Mouse (Mus musculus) hindbrain, embryonic 15.5 days (tissue): ENCODE results near the gene Lbr. TPM values are rescaled to one million over a fixed set of nuclear protein-coding genes. Genes with fewer than 3 reads are reported as not detected.

Experiments
- ATAC-seq: fragments of 200-750 bp; cut with Nextera tagmentation; 2 replicates; pipeline ENCODE4 v1.8.0; 2017; ENCODE audit warnings: low read depth, moderate number of reproducible peaks, moderate TSS enrichment; ENCODE audit not compliant: low FRiP score
- H3K27ac ChIP-seq: fragments of 300-500 bp; sonication (generic); replicated peaks from 2 replicates; pipeline ENCODE4 v1.5.1; 2015; ENCODE audit warnings: mild to moderate bottlenecking, inconsistent platforms
- H3K27me3 ChIP-seq: fragments of 300-500 bp; sonication (generic); 2 replicates; pipeline ENCODE4 v1.6.1; 2015; ENCODE audit warnings: control low read depth, inconsistent platforms
- H3K36me3 ChIP-seq: fragments of 300-500 bp; sonication (generic); 2 replicates; pipeline ENCODE4 v1.6.1; 2015; ENCODE audit warnings: control low read depth, inconsistent platforms
- H3K4me1 ChIP-seq: fragments of 300-500 bp; sonication (generic); replicated peaks from 2 replicates; pipeline ENCODE4 v1.6.1; 2015; ENCODE audit warnings: control low read depth, inconsistent platforms
- H3K4me2 ChIP-seq: fragments of 300-500 bp; sonication (generic); 2 replicates; pipeline ENCODE4 v1.6.1; 2015; ENCODE audit warnings: moderate library complexity, mild to moderate bottlenecking, inconsistent platforms
- H3K4me3 ChIP-seq: fragments of 300-500 bp; sonication (generic); 2 replicates; pipeline ENCODE4 v1.5.1; 2015; ENCODE audit warnings: mild to moderate bottlenecking, inconsistent platforms
- H3K9ac ChIP-seq: fragments of 300-500 bp; sonication (generic); 2 replicates; pipeline ENCODE4 v1.6.1; 2015; ENCODE audit warnings: inconsistent platforms
- H3K9me3 ChIP-seq: fragments of 300-500 bp; sonication (generic); 2 replicates; pipeline ENCODE4 v1.6.1; 2016; ENCODE audit warnings: control low read depth, inconsistent platforms
- WGBS: fragments of 180-500 bp; shearing (Covaris S2); methylation state at CpG from one replicate; pipeline ENCODE4 v1.1.7; 2015; 5-methylcytosine and 5-hydroxymethylcytosine counted together
- polyA plus RNA-seq: library from polyadenylated mRNA; unstranded; fragments of >200 nt; fragmentation: Nextera tagmentation; extraction: Ambion mirVana; gene quantifications from 2 replicates; pipeline ENCODE4 v1.2.1, GENCODE M21; 2015

The Lbr gene
- polyA plus RNA-seq, 1 experiment from 2014 or later: 29.3 TPM

- ATAC-seq: no peak
- no peak overlapping the region for H3K9ac ChIP-seq
- no peaks in the 10 kb centered on the region for H3K9me3 ChIP-seq
- H3K36me3 ChIP-seq: no peaks in the 10 kb centered on the region
- no peaks in the 10 kb centered on the region for H3K27me3 ChIP-seq
- H3K4me1 ChIP-seq: no peaks in the 10 kb centered on the region
- no peak overlapping the region for H3K4me2 ChIP-seq
- H3K4me3 ChIP-seq: no peak overlapping the region
- 85% methylated on average over 5 of the region's 5 CpGs for WGBS
- H3K27ac ChIP-seq: no peak overlapping the region
These were observed 23.0 kb upstream of the Lbr start for GRCm38 (mm10) chr1:181865863-181866216.

GRCm38 (mm10) chr1:181864971-181865862, 22.4 kb upstream of the Lbr start:
- H3K27ac ChIP-seq: no peak overlapping the region
- no peak overlapping the region for H3K4me2 ChIP-seq
- no peaks in the 10 kb centered on the region for H3K9me3 ChIP-seq
- H3K4me3 ChIP-seq: no peak overlapping the region
- H3K4me1 ChIP-seq: no peaks in the 10 kb centered on the region
- H3K9ac ChIP-seq: no peak overlapping the region
- H3K36me3 ChIP-seq: no peaks in the 10 kb centered on the region
- WGBS: 80% methylated on average over 11 of the region's 11 CpGs
- no peaks in the 10 kb centered on the region for H3K27me3 ChIP-seq
- ATAC-seq: no peak

- Histone ChIP-seq H3K27me3 (no peaks in the 10 kb centered on the region), H3K4me1 (no peaks in the 10 kb centered on the region), H3K9me3 (no peaks in the 10 kb centered on the region), H3K4me2 (no peak overlapping the region), H3K27ac (no peak overlapping the region), H3K4me3 (no peak overlapping the region), H3K36me3 (no peaks in the 10 kb centered on the region), H3K9ac (no peak overlapping the region)
- ATAC-seq: no peak
- 35% methylated on average over 8 of the region's 8 CpGs for WGBS
These were observed 20.6 kb upstream of the Lbr start for GRCm38 (mm10) chr1:181863431-181863830.

- WGBS: 40% methylated on average over 16 of the region's 16 CpGs
- Histone ChIP-seq H3K4me1 (no peaks in the 10 kb centered on the region), H3K9me3 (no peaks in the 10 kb centered on the region), H3K4me3 (no peak overlapping the region), H3K27ac (no peak overlapping the region), H3K36me3 (no peaks in the 10 kb centered on the region), H3K4me2 (no peak overlapping the region), H3K9ac (no peak overlapping the region), H3K27me3 (no peaks in the 10 kb centered on the region)
- ATAC-seq: no peak
These were observed 20.0 kb upstream of the Lbr start for GRCm38 (mm10) chr1:181862676-181863374.

GRCm38 (mm10) chr1:181861181-181861902, 18.5 kb upstream of the Lbr start:
- Histone ChIP-seq H3K4me3 (no peak overlapping the region), H3K27me3 (no peaks in the 10 kb centered on the region), H3K9ac (no peak overlapping the region), H3K27ac (no peak overlapping the region), H3K36me3 (no peaks in the 10 kb centered on the region), H3K4me2 (no peak overlapping the region), H3K4me1 (no peaks in the 10 kb centered on the region), H3K9me3 (no peaks in the 10 kb centered on the region)
- 84% methylated on average over 2 of the region's 2 CpGs for WGBS
- ATAC-seq: no peak

GRCm38 (mm10) chr1:181860659-181861058, 17.8 kb upstream of the Lbr start:
- Histone ChIP-seq H3K36me3 (no peaks in the 10 kb centered on the region), H3K27ac (no peak overlapping the region), H3K27me3 (no peaks in the 10 kb centered on the region), H3K4me3 (no peak overlapping the region), H3K9me3 (no peaks in the 10 kb centered on the region), H3K4me2 (no peak overlapping the region), H3K4me1 (no peaks in the 10 kb centered on the region), H3K9ac (no peak overlapping the region)
- no peak for ATAC-seq
- WGBS: 48% methylated on average over 5 of the region's 5 CpGs

- Histone ChIP-seq H3K4me2 (no peak overlapping the region), H3K27me3 (no peaks in the 10 kb centered on the region; the same call in 1 of the 2 replicates), H3K36me3 (no peaks in the 10 kb centered on the region), H3K4me3 (no peak overlapping the region), H3K9ac (no peak overlapping the region), H3K4me1 (peaks cover 6% of the 10 kb centered on the region; the same call in 1 of the 2 replicates), H3K9me3 (no peaks in the 10 kb centered on the region), H3K27ac (no peak overlapping the region)
- WGBS: 84% methylated on average over 2 of the region's 2 CpGs
- no peak for ATAC-seq
These were observed 13.5 kb upstream of the Lbr start for GRCm38 (mm10) chr1:181856329-181856728.

GRCm38 (mm10) chr1:181854829-181855228, 12.0 kb upstream of the Lbr start:
- no peak overlapping the region for H3K4me2 ChIP-seq
- H3K4me3 ChIP-seq: no peak overlapping the region
- ATAC-seq: no peak
- H3K9me3 ChIP-seq: no peaks in the 10 kb centered on the region
- 93% methylated on average over 2 of the region's 2 CpGs for WGBS
- no peaks in the 10 kb centered on the region for H3K36me3 ChIP-seq
- H3K27me3 ChIP-seq: no peaks in the 10 kb centered on the region; the same call in 1 of the 2 replicates
- H3K27ac ChIP-seq: no peak overlapping the region
- H3K4me1 ChIP-seq: peaks cover 6% of the 10 kb centered on the region; the same call in 1 of the 2 replicates
- H3K9ac ChIP-seq: no peak overlapping the region

- Histone ChIP-seq H3K36me3 (no peaks in the 10 kb centered on the region), H3K4me1 (peaks cover 6% of the 10 kb centered on the region; the same call in 1 of the 2 replicates), H3K4me3 (0 out of 2 replicates have a peak overlapping the region, but pooled peaks have one; percentile 10), H3K27ac (no peak overlapping the region), H3K4me2 (peak overlapping the region; percentile 44), H3K27me3 (no peaks in the 10 kb centered on the region; the same call in 1 of the 2 replicates), H3K9me3 (no peaks in the 10 kb centered on the region), H3K9ac (no peak overlapping the region)
- 18% methylated on average over 20 of the region's 21 CpGs for WGBS
- no peak for ATAC-seq
These were observed 10.4 kb upstream of the Lbr start for GRCm38 (mm10) chr1:181853081-181853736.

- Histone ChIP-seq H3K9ac (no peak overlapping the region), H3K36me3 (no peaks in the 10 kb centered on the region), H3K9me3 (no peaks in the 10 kb centered on the region), H3K4me2 (no peak overlapping the region), H3K27ac (no peak overlapping the region), H3K4me1 (peaks cover 6% of the 10 kb centered on the region; the same call in 1 of the 2 replicates), H3K4me3 (no peak overlapping the region), H3K27me3 (no peaks in the 10 kb centered on the region; the same call in 1 of the 2 replicates)
- no peak for ATAC-seq
- 58% methylated on average over 13 of the region's 13 CpGs for WGBS
These were observed 9.6 kb upstream of the Lbr start for GRCm38 (mm10) chr1:181852466-181852865.

- H3K9ac ChIP-seq: no peak overlapping the region
- peaks cover 6% of the 10 kb centered on the region; the same call in 1 of the 2 replicates for H3K4me1 ChIP-seq
- H3K27me3 ChIP-seq: no peaks in the 10 kb centered on the region; the same call in 1 of the 2 replicates
- H3K36me3 ChIP-seq: no peaks in the 10 kb centered on the region
- H3K4me3 ChIP-seq: no peak overlapping the region
- H3K9me3 ChIP-seq: no peaks in the 10 kb centered on the region
- no peak for ATAC-seq
- H3K27ac ChIP-seq: no peak overlapping the region
- no peak overlapping the region for H3K4me2 ChIP-seq
- WGBS: 89% methylated on average over 12 of the region's 12 CpGs
These were observed 8.9 kb upstream of the Lbr start for GRCm38 (mm10) chr1:181851521-181852310.
